Mouse (Mus musculus) neural tube, embryonic 14.5 days (tissue): ENCODE measurements around the gene Oog1. TPM values are rescaled to one million over a fixed set of nuclear protein-coding genes. Genes with fewer than 3 reads are reported as not detected.
"Not testable (repeated sequence)": the region's sequence is repeated elsewhere in the genome, so short reads cannot be mapped to it uniquely, and the experiment has no call there.

ENCODE experiments used
- ATAC-seq: fragments of 200-750 bp; cut with Nextera tagmentation; 2 replicates; pipeline ENCODE4 v1.8.0; 2017; ENCODE audit warnings: low read depth, mild to moderate bottlenecking, moderate TSS enrichment, moderate library complexity
- H3K27ac ChIP-seq: fragments of 300-500 bp; sonication (generic); 2 replicates; pipeline ENCODE4 v1.5.1; 2014; ENCODE audit warnings: low read depth, mild to moderate bottlenecking, control low read depth, low read length, moderate library complexity, mixed read lengths
- H3K27me3 ChIP-seq: fragments of 300-500 bp; sonication (generic); 2 replicates; pipeline ENCODE4 v1.6.1; 2014; ENCODE audit warnings: low read length; ENCODE audit not compliant: control insufficient read depth, insufficient read depth
- H3K36me3 ChIP-seq: fragments of 300-500 bp; sonication (generic); 2 replicates; pipeline ENCODE4 v1.6.1; 2014; ENCODE audit warnings: low read length, mixed read lengths; ENCODE audit not compliant: control insufficient read depth, insufficient read depth
- H3K4me1 ChIP-seq: fragments of 300-500 bp; sonication (generic); 2 replicates; pipeline ENCODE4 v1.6.1; 2014; ENCODE audit warnings: low read length; ENCODE audit not compliant: control insufficient read depth, insufficient read depth
- H3K4me2 ChIP-seq: fragments of 300-500 bp; sonication (generic); 2 replicates; pipeline ENCODE4 v1.6.1; 2014; ENCODE audit warnings: mild to moderate bottlenecking, low read depth, low read length, control low read depth
- H3K4me3 ChIP-seq: fragments of 300-500 bp; sonication (generic); 2 replicates; pipeline ENCODE4 v1.5.1; 2014; ENCODE audit warnings: low read depth, low read length, control low read depth, mixed read lengths
- H3K9ac ChIP-seq: fragments of 300-500 bp; sonication (generic); replicated peaks from 2 replicates; pipeline ENCODE4 v1.6.1; 2014; ENCODE audit warnings: low read depth, mild to moderate bottlenecking, control low read depth, low read length, mixed read lengths
- H3K9me3 ChIP-seq: fragments of 300-500 bp; sonication (generic); 2 replicates; pipeline ENCODE4 v1.6.1; 2016; ENCODE audit warnings: low read length; ENCODE audit not compliant: control insufficient read depth
- WGBS: fragments of 180-500 bp; shearing (Covaris S2); extraction: QIAGEN DNeasy Blood & Tissue Kit; methylation state at CpG from one replicate; pipeline ENCODE4 v1.1.7; 2014; 5-methylcytosine and 5-hydroxymethylcytosine counted together
- polyA plus RNA-seq: library from polyadenylated mRNA; unstranded; fragments of >200 nt; fragmentation: Nextera tagmentation; extraction: Ambion mirVana; gene quantifications from 2 replicates; pipeline ENCODE4 v1.2.1, GENCODE M21; 2014

Oog1 gene
- polyA plus RNA-seq, result not detected in 2 replicates

GRCm38 (mm10) chr12:87602388-87602787 lies at the start of gene Oog1:
TSS of gene Oog1 (plus strand) at chr12:87602688.
- not testable (repeated sequence) for H3K9me3 ChIP-seq, H3K4me3 ChIP-seq, H3K9ac ChIP-seq, H3K36me3 ChIP-seq, H3K27ac ChIP-seq, ATAC-seq, H3K4me1 ChIP-seq, H3K4me2 ChIP-seq, H3K27me3 ChIP-seq
- WGBS, result 87% methylated on average over 1 of the region's 2 CpGs

- not testable (repeated sequence) for H3K27me3 ChIP-seq, H3K4me1 ChIP-seq, H3K4me2 ChIP-seq, H3K36me3 ChIP-seq, ATAC-seq, H3K9me3 ChIP-seq, H3K9ac ChIP-seq, H3K4me3 ChIP-seq, H3K27ac ChIP-seq
- 2% methylated on average over 2 of the region's 2 CpGs for WGBS
These were observed 1.1 kb upstream of the Oog1 start for GRCm38 (mm10) chr12:87601388-87601787.

- H3K4me2 ChIP-seq, ATAC-seq, H3K9ac ChIP-seq, H3K4me1 ChIP-seq, H3K27ac ChIP-seq, H3K27me3 ChIP-seq, H3K36me3 ChIP-seq, H3K4me3 ChIP-seq, H3K9me3 ChIP-seq: not testable (repeated sequence)
- WGBS, result 94% methylated on average over 5 of the region's 7 CpGs
These were observed 16.1 kb downstream of the Oog1 start, which contains the start of gene Gm4027 for GRCm38 (mm10) chr12:87618569-87618968. TSS of gene Gm4027 (plus strand) at chr12:87618869.

- not testable (repeated sequence) for H3K4me2 ChIP-seq, H3K9ac ChIP-seq, H3K4me1 ChIP-seq, H3K27ac ChIP-seq, H3K36me3 ChIP-seq, H3K4me3 ChIP-seq, H3K9me3 ChIP-seq, H3K27me3 ChIP-seq, ATAC-seq
- WGBS, result 79% methylated on average over 1 of the region's 2 CpGs
These were observed 42.0 kb downstream of the Oog1 start, which contains the start of gene Gm16381 for GRCm38 (mm10) chr12:87644520-87644919. TSS of gene Gm16381 (minus strand) at chr12:87644620.

- not testable (repeated sequence) for H3K36me3 ChIP-seq, H3K4me3 ChIP-seq, ATAC-seq, H3K9ac ChIP-seq, H3K27ac ChIP-seq, H3K9me3 ChIP-seq, H3K4me1 ChIP-seq, H3K4me2 ChIP-seq, H3K27me3 ChIP-seq
- WGBS, result 81% methylated on average over 1 of the region's 4 CpGs
These were observed 50.6 kb downstream of the Oog1 start for GRCm38 (mm10) chr12:87652916-87653703.

Other genes with a start within 250 kb of the Oog1 start
- gene Sptlc2, start 214.3 kb upstream of the Oog1 start, polyA plus RNA-seq, result 70.5 and 81.8 TPM in 2 replicates
- 212 and 251 TPM in 2 replicates for gene Slirp, start 158.8 kb upstream of the Oog1 start, polyA plus RNA-seq
- gene Alkbh1, start 158.7 kb upstream of the Oog1 start, polyA plus RNA-seq, result 38.1 and 40.4 TPM in 2 replicates
- gene Snw1, start 130.4 kb upstream of the Oog1 start, polyA plus RNA-seq, result 101 and 112 TPM in 2 replicates
- not detected in 2 replicates for gene Gm5788, start 108.0 kb upstream of the Oog1 start, polyA plus RNA-seq
- not detected in 2 replicates for gene Gm8300, start 88.4 kb upstream of the Oog1 start, polyA plus RNA-seq
- gene Gm4027, start 16.2 kb downstream of the Oog1 start, polyA plus RNA-seq, result not detected in 2 replicates
- not detected in 2 replicates for gene Gm16381, start 41.9 kb downstream of the Oog1 start, polyA plus RNA-seq
- not detected in 2 replicates for gene Gm21319, start 173.1 kb downstream of the Oog1 start, polyA plus RNA-seq
- not detected in 2 replicates for gene Gm21936, start 192.8 kb downstream of the Oog1 start, polyA plus RNA-seq
- gene BB287469, start 213.9 kb downstream of the Oog1 start, polyA plus RNA-seq, result not detected in 2 replicates
- gene Gm2001, start 239.7 kb downstream of the Oog1 start, polyA plus RNA-seq, result not detected in 2 replicates